Mouse (Mus musculus): ENCODE results near the gene Lrp1. TPM values are rescaled to one million over a fixed set of nuclear protein-coding genes. Genes with fewer than 3 reads are reported as not detected.

The Lrp1 gene
- polyA plus RNA-seq, 1 experiment from 2014 or later = 109 TPM

DNA sequence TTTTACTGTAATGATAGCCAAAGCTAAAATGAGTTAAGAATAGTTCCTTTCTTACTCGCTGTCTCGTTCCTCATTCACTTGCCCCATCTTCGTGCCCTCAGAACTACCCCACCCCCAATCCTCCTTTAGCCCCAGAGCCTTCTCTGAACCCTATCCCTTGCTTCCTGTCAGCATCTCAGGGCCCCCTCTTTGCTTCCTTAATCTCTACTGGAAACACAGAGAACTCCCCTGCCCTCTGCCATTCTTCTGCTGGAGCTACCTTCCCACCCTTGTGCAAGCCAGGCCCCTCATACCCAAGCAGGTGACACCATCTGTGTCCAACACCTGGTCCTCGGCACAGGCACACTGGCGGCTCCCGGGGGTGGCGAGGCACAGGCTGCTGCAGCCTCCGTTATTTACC, 33.2 kb downstream of the Lrp1 start:
- Histone ChIP-seq H3K4me3 (ENCODE audit: low read length) (no peak overlapping the region), H3K27ac (ENCODE audit: low read depth, low read length) (no peak overlapping the region), H3K4me1 (ENCODE audit: control insufficient read depth, insufficient read depth, low read depth, low read length) (no peaks in the 10 kb centered on the region), H3K36me3 (ENCODE audit: control insufficient read depth, insufficient read depth, low read length) (peaks cover 47% of the 10 kb centered on the region), H3K9ac (ENCODE audit: low read depth, low read length) (no peak overlapping the region), H3K9me3 (ENCODE audit: control insufficient read depth, low read length) (no peaks in the 10 kb centered on the region), H3K4me2 (ENCODE audit: low read length) (no peak overlapping the region), H3K27me3 (replicated peaks; ENCODE audit: control insufficient read depth, insufficient read depth, low read length) (no peaks in the 10 kb centered on the region)
- ATAC-seq = no peak
- 84% methylated on average over 8 of the region's 8 CpGs for WGBS

GRCm38 (mm10) chr10:127586209-127586608, 34.7 kb downstream of the Lrp1 start:
- no peaks in the 10 kb centered on the region for H3K4me1 ChIP-seq (ENCODE audit: control insufficient read depth, insufficient read depth, low read depth, low read length)

DNA sequence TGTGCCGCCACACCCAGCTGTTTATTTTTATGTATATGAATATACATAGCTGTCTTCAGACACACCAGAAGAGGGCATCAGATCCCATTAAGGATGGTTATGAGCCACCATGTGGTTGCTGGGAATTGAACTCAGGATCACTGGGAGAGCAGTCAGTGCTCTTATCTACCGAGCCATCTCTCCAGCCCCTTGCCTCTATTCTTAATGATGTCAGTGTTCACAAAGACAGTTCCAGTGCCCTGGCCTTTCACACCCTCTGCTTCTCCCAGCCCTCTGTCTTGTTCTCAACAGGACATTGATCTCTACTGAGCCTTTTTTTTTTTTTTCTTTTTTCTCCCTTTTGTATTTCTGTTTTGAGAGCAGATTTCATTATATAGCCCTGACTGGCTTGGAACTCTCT, 35.4 kb downstream of the Lrp1 start:
- ATAC-seq = no peak
- no peak overlapping the region for H3K4me2 ChIP-seq (ENCODE audit: low read length)
- no peaks in the 10 kb centered on the region for H3K27me3 ChIP-seq (replicated peaks; ENCODE audit: control insufficient read depth, insufficient read depth, low read length)
- 75% methylated on average over 2 of the region's 2 CpGs for WGBS
- H3K9ac ChIP-seq (ENCODE audit: low read depth, low read length) = no peak overlapping the region
- H3K36me3 ChIP-seq (ENCODE audit: control insufficient read depth, insufficient read depth, low read length) = peaks cover 58% of the 10 kb centered on the region
- H3K27ac ChIP-seq (ENCODE audit: low read depth, low read length) = no peak overlapping the region
- no peaks in the 10 kb centered on the region for H3K4me1 ChIP-seq (ENCODE audit: control insufficient read depth, insufficient read depth, low read depth, low read length)
- no peak overlapping the region for H3K4me3 ChIP-seq (ENCODE audit: low read length)
- no peaks in the 10 kb centered on the region for H3K9me3 ChIP-seq (ENCODE audit: control insufficient read depth, low read length)

More at GRCm38 (mm10) chr10:127586209-127586608, 34.7 kb downstream of the Lrp1 start:
- Histone ChIP-seq H3K4me3 (ENCODE audit: low read length) (no peak overlapping the region), H3K9ac (ENCODE audit: low read depth, low read length) (no peak overlapping the region), H3K9me3 (ENCODE audit: control insufficient read depth, low read length) (no peaks in the 10 kb centered on the region), H3K36me3 (ENCODE audit: control insufficient read depth, insufficient read depth, low read length) (peaks cover 54% of the 10 kb centered on the region), H3K27me3 (replicated peaks; ENCODE audit: control insufficient read depth, insufficient read depth, low read length) (no peaks in the 10 kb centered on the region), H3K4me2 (ENCODE audit: low read length) (no peak overlapping the region), H3K27ac (ENCODE audit: low read depth, low read length) (no peak overlapping the region)
- ATAC-seq = no peak
- WGBS = 76% methylated on average over 4 of the region's 4 CpGs

DNA sequence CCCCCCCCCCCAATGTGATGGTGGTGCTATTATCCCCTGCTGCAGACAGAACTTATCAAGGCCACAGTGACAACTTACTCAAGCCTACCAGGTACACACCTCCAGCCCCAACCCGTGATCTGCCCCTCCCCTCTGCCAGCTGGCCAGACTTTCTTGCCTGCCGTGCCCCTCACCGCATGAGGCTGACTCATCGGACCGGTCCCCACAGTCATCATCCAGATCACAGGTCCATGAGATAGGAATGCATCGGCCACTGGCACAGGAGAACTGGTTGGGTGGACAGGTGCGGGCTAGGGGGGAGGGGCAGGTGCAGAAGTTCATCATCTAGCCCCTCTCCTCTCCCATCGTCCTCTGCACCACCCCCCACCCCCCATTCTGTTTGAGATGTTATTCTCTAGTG, 37.3 kb downstream of the Lrp1 start:
- no peaks in the 10 kb centered on the region for H3K9me3 ChIP-seq (ENCODE audit: control insufficient read depth, low read length)
- H3K4me3 ChIP-seq (ENCODE audit: low read length) = no peak overlapping the region
- no peaks in the 10 kb centered on the region for H3K4me1 ChIP-seq (ENCODE audit: control insufficient read depth, insufficient read depth, low read depth, low read length)
- peaks cover 56% of the 10 kb centered on the region for H3K36me3 ChIP-seq (ENCODE audit: control insufficient read depth, insufficient read depth, low read length)
- ATAC-seq = no peak
- no peaks in the 10 kb centered on the region for H3K27me3 ChIP-seq (replicated peaks; ENCODE audit: control insufficient read depth, insufficient read depth, low read length)
- H3K4me2 ChIP-seq (ENCODE audit: low read length) = no peak overlapping the region
- H3K27ac ChIP-seq (ENCODE audit: low read depth, low read length) = no peak overlapping the region
- WGBS = 92% methylated on average over 8 of the region's 8 CpGs
- H3K9ac ChIP-seq (ENCODE audit: low read depth, low read length) = no peak overlapping the region

GRCm38 (mm10) chr10:127581291-127581690, 39.7 kb downstream of the Lrp1 start:
- no peak overlapping the region for H3K4me2 ChIP-seq (ENCODE audit: low read length)
- WGBS = 90% methylated on average over 9 of the region's 9 CpGs
- no peak overlapping the region for H3K9ac ChIP-seq (ENCODE audit: low read depth, low read length)
- no peak for ATAC-seq
- no peak overlapping the region for H3K4me3 ChIP-seq (ENCODE audit: low read length)
- H3K27me3 ChIP-seq (replicated peaks; ENCODE audit: control insufficient read depth, insufficient read depth, low read length) = no peaks in the 10 kb centered on the region
- peaks cover 62% of the 10 kb centered on the region for H3K36me3 ChIP-seq (ENCODE audit: control insufficient read depth, insufficient read depth, low read length)
- H3K27ac ChIP-seq (ENCODE audit: low read depth, low read length) = no peak overlapping the region
- no peaks in the 10 kb centered on the region for H3K9me3 ChIP-seq (ENCODE audit: control insufficient read depth, low read length)
- no peaks in the 10 kb centered on the region for H3K4me1 ChIP-seq (ENCODE audit: control insufficient read depth, insufficient read depth, low read depth, low read length)

DNA sequence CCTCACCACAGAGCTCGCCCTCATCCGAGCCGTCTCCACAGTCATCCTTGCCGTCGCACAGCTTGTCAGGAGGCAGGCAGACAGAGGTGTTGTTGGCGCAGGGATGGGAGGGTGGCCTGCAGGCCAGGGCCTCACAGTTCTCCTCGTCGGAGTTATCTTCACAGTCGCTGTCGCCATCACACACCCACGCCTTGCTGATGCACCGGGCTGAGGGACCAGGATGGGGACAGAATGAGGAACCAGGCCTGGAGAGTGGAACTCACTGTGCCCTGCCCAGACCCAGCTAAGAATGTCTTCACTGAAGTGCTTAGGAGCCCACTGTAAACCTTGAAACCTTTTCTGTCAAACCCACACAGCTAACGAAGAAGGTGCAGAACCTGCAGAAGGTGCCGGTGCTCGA, 43.0 kb downstream of the Lrp1 start:
- no peaks in the 10 kb centered on the region for H3K4me1 ChIP-seq (ENCODE audit: control insufficient read depth, insufficient read depth, low read depth, low read length)
- no peak overlapping the region for H3K9ac ChIP-seq (ENCODE audit: low read depth, low read length)
- no peak overlapping the region for H3K27ac ChIP-seq (ENCODE audit: low read depth, low read length)
- H3K36me3 ChIP-seq (ENCODE audit: control insufficient read depth, insufficient read depth, low read length) = peaks cover 75% of the 10 kb centered on the region
- no peak for ATAC-seq
- H3K4me3 ChIP-seq (ENCODE audit: low read length) = no peak overlapping the region
- no peaks in the 10 kb centered on the region for H3K9me3 ChIP-seq (ENCODE audit: control insufficient read depth, low read length)
- no peak overlapping the region for H3K4me2 ChIP-seq (ENCODE audit: low read length)
- 93% methylated on average over 15 of the region's 15 CpGs for WGBS
- no peaks in the 10 kb centered on the region for H3K27me3 ChIP-seq (replicated peaks; ENCODE audit: control insufficient read depth, insufficient read depth, low read length)

- no peaks in the 10 kb centered on the region for H3K9me3 ChIP-seq (ENCODE audit: control insufficient read depth, low read length)
- no peaks in the 10 kb centered on the region for H3K4me1 ChIP-seq (ENCODE audit: control insufficient read depth, insufficient read depth, low read depth, low read length)
- ATAC-seq = no peak
- no peak overlapping the region for H3K9ac ChIP-seq (ENCODE audit: low read depth, low read length)
- H3K27me3 ChIP-seq (replicated peaks; ENCODE audit: control insufficient read depth, insufficient read depth, low read length) = no peaks in the 10 kb centered on the region
- no peak overlapping the region for H3K27ac ChIP-seq (ENCODE audit: low read depth, low read length)
- 88% methylated on average over 9 of the region's 9 CpGs for WGBS
- H3K36me3 ChIP-seq (ENCODE audit: control insufficient read depth, insufficient read depth, low read length) = peaks cover 76% of the 10 kb centered on the region
- no peak overlapping the region for H3K4me3 ChIP-seq (ENCODE audit: low read length)
- no peak overlapping the region for H3K4me2 ChIP-seq (ENCODE audit: low read length)
These were observed 43.8 kb downstream of the Lrp1 start for GRCm38 (mm10) chr10:127577156-127577555.

DNA sequence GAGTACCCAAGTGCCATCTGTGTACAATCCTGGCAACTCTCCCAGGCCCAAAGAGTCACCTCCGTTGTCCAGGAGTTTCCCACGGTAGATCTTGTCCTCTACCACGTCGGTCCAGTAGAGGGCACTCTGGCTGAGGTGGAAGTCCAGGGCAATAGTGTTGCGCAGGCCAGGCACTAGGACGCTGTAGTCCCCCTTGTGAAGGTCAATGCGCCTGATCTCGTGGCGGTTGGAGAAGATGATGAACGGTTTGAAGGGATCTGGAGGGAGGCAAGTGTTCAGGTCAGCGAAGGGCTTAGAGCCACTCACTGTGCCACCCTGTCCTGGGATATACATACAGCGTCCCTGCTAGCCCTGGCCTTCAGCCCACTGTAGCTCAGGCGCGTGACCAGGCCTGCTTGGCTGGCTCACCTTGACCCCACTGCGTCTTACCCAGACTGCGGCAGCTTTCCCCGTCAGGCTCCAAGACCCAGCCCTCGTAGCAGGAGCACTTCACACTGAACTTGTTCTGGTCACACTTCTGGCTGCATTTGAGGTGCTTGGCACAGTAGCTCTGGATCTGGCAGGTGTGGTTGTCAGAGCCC, 44.5 kb downstream of the Lrp1 start:
- Histone ChIP-seq H3K4me2 (ENCODE audit: low read length) (no peak overlapping the region), H3K27me3 (replicated peaks; ENCODE audit: control insufficient read depth, insufficient read depth, low read length) (no peaks in the 10 kb centered on the region), H3K4me3 (ENCODE audit: low read length) (no peak overlapping the region), H3K9me3 (ENCODE audit: control insufficient read depth, low read length) (no peaks in the 10 kb centered on the region), H3K9ac (ENCODE audit: low read depth, low read length) (no peak overlapping the region), H3K4me1 (ENCODE audit: control insufficient read depth, insufficient read depth, low read depth, low read length) (no peaks in the 10 kb centered on the region), H3K27ac (ENCODE audit: low read depth, low read length) (no peak overlapping the region), H3K36me3 (ENCODE audit: control insufficient read depth, insufficient read depth, low read length) (peaks cover 72% of the 10 kb centered on the region)
- ATAC-seq = 0 out of 2 replicates have a peak, but pooled peaks have one; percentile 38
- 67% methylated on average over 18 of the region's 18 CpGs for WGBS

- H3K9ac ChIP-seq (ENCODE audit: low read depth, low read length) = no peak overlapping the region
- H3K36me3 ChIP-seq (ENCODE audit: control insufficient read depth, insufficient read depth, low read length) = peaks cover 72% of the 10 kb centered on the region
- H3K27me3 ChIP-seq (replicated peaks; ENCODE audit: control insufficient read depth, insufficient read depth, low read length) = no peaks in the 10 kb centered on the region
- no peak overlapping the region for H3K4me2 ChIP-seq (ENCODE audit: low read length)
- ATAC-seq = no peak
- no peak overlapping the region for H3K4me3 ChIP-seq (ENCODE audit: low read length)
- H3K4me1 ChIP-seq (ENCODE audit: control insufficient read depth, insufficient read depth, low read depth, low read length) = no peaks in the 10 kb centered on the region
- no peak overlapping the region for H3K27ac ChIP-seq (ENCODE audit: low read depth, low read length)
- WGBS = 88% methylated on average over 7 of the region's 7 CpGs
- H3K9me3 ChIP-seq (ENCODE audit: control insufficient read depth, low read length) = no peaks in the 10 kb centered on the region
These were observed 45.2 kb downstream of the Lrp1 start for GRCm38 (mm10) chr10:127575741-127576140.

- peaks cover 61% of the 10 kb centered on the region for H3K36me3 ChIP-seq (ENCODE audit: control insufficient read depth, insufficient read depth, low read length)
- 99% methylated on average over 5 of the region's 5 CpGs for WGBS
- no peak overlapping the region for H3K4me2 ChIP-seq (ENCODE audit: low read length)
- H3K4me1 ChIP-seq (ENCODE audit: control insufficient read depth, insufficient read depth, low read depth, low read length) = no peaks in the 10 kb centered on the region
- no peak overlapping the region for H3K27ac ChIP-seq (ENCODE audit: low read depth, low read length)
- no peaks in the 10 kb centered on the region for H3K27me3 ChIP-seq (replicated peaks; ENCODE audit: control insufficient read depth, insufficient read depth, low read length)
- H3K9ac ChIP-seq (ENCODE audit: low read depth, low read length) = no peak overlapping the region
- H3K4me3 ChIP-seq (ENCODE audit: low read length) = no peak overlapping the region
- H3K9me3 ChIP-seq (ENCODE audit: control insufficient read depth, low read length) = no peaks in the 10 kb centered on the region
- no peak for ATAC-seq
These were observed 48.7 kb downstream of the Lrp1 start for GRCm38 (mm10) chr10:127572281-127572680.

Measured in hindbrain, embryonic 16.5 days (tissue).